Mouse (Mus musculus): ENCODE data around the gene Aifm2. TPM values are rescaled to one million over a fixed set of nuclear protein-coding genes. Genes with fewer than 3 reads are reported as not detected.

Gene Aifm2
- polyA plus RNA-seq, 1 experiment from 2014 or later = 23.1 TPM

DNA sequence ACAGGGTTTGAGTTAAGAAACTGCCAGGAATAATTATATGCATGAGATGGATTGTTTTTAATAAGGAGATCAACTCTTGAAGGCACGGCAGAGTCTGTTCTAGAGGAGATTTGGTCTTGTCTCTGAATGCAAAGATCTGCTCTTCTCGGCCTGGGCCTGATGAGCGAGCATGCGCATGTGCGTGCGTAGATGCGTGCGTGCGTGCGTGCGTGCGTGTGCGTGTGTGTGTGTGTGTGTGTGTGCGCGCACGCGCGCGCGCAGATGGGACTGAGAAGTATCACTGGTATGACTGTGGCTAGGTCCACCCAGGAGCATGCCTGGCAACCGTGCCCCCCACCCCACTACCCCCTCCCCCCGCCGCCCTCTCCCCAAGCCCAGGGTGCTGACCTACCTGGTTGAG, 38.0 kb downstream of the Aifm2 start:
- H3K9me3 ChIP-seq (ENCODE audit: control insufficient read depth, low read length) = no peaks in the 10 kb centered on the region
- no peak overlapping the region for H3K27ac ChIP-seq (replicated peaks in 1 of 2; ENCODE audit: control insufficient read depth in 1 of 2, insufficient read depth in 1 of 2, low read depth in 2 of 2, low read length in 2 of 2)
- H3K27me3 ChIP-seq (ENCODE audit: control insufficient read depth, insufficient read depth, low read length) = no peaks in the 10 kb centered on the region
- peaks cover 56% of the 10 kb centered on the region for H3K36me3 ChIP-seq (ENCODE audit: control insufficient read depth, insufficient read depth, low read length)
- peaks cover 13 to 14% of the 10 kb centered on the region in 2 experiments for H3K4me1 ChIP-seq (ENCODE audit: control insufficient read depth in 2 of 2, insufficient read depth in 2 of 2, low read length in 2 of 2)
- no peak overlapping the region for H3K9ac ChIP-seq (ENCODE audit: low read length)
- H3K4me3 ChIP-seq (ENCODE audit: control insufficient read depth in 1 of 2, insufficient read depth in 1 of 2, low read depth in 1 of 2, low read length in 2 of 2) = no peak overlapping the region
- ATAC-seq (ENCODE audit: insufficient number of reproducible peaks, insufficient read depth, low FRiP score, low read depth) = no peak
- no peak overlapping the region for H3K4me2 ChIP-seq (ENCODE audit: low read length)
- 97% methylated on average over 23 of the region's 23 CpGs for WGBS

GRCm38 (mm10) chr10:61757022-61757421, 42.0 kb downstream of the Aifm2 start:
- 74% methylated on average over 14 of the region's 14 CpGs for WGBS
- ATAC-seq (ENCODE audit: insufficient number of reproducible peaks, insufficient read depth, low FRiP score, low read depth) = 0 out of 2 replicates have a peak, but pooled peaks have one; percentile 56
- peak overlapping the region; percentile 39 to 68; a peak in 3 of 4 replicates for H3K27ac ChIP-seq (replicated peaks in 1 of 2; ENCODE audit: control insufficient read depth in 1 of 2, insufficient read depth in 1 of 2, low read depth in 2 of 2, low read length in 2 of 2)
- H3K9me3 ChIP-seq (ENCODE audit: control insufficient read depth, low read length) = no peaks in the 10 kb centered on the region
- H3K4me2 ChIP-seq (ENCODE audit: low read length) = no peak overlapping the region
- H3K4me1 ChIP-seq (ENCODE audit: control insufficient read depth in 2 of 2, insufficient read depth in 2 of 2, low read length in 2 of 2) = peaks cover 18 to 36% of the 10 kb centered on the region in 2 experiments
- H3K9ac ChIP-seq (ENCODE audit: low read length) = no peak overlapping the region
- peaks cover 24% of the 10 kb centered on the region for H3K36me3 ChIP-seq (ENCODE audit: control insufficient read depth, insufficient read depth, low read length)
- no peak overlapping the region for H3K4me3 ChIP-seq (ENCODE audit: control insufficient read depth in 1 of 2, insufficient read depth in 1 of 2, low read depth in 1 of 2, low read length in 2 of 2)
- no peaks in the 10 kb centered on the region for H3K27me3 ChIP-seq (ENCODE audit: control insufficient read depth, insufficient read depth, low read length)

DNA sequence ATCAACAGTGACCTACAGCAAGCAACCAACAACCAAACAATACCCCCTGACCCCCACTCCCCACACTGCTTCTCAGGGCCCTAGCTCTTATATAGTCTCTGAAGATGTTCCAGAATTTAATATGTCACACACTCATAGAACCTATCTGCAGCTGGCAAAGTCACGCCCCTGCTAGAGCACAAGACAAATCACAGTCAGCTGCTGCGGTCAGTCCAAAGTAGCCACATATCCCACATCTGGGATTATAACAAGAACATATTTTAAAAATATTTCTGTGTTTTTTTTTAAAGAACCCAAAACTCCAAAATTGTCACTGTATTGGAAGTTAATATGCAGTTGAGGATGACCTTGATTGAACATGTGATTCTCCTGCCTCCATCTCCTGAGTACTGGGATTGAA, 43.8 kb downstream of the Aifm2 start:
- H3K4me3 ChIP-seq (ENCODE audit: control insufficient read depth in 1 of 2, insufficient read depth in 1 of 2, low read depth in 1 of 2, low read length in 2 of 2) = no peak overlapping the region
- no peak overlapping the region for H3K4me2 ChIP-seq (ENCODE audit: low read length)
- 0 out of 2 replicates have a peak, but pooled peaks cover 10% of the 10 kb centered on the region for H3K36me3 ChIP-seq (ENCODE audit: control insufficient read depth, insufficient read depth, low read length)
- H3K27ac ChIP-seq (replicated peaks in 1 of 2; ENCODE audit: control insufficient read depth in 1 of 2, insufficient read depth in 1 of 2, low read depth in 2 of 2, low read length in 2 of 2) = peak overlapping the region; percentile 97
- ATAC-seq (ENCODE audit: insufficient number of reproducible peaks, insufficient read depth, low FRiP score, low read depth) = no peak
- H3K9ac ChIP-seq (ENCODE audit: low read length) = no peak overlapping the region
- no peaks in the 10 kb centered on the region for H3K27me3 ChIP-seq (ENCODE audit: control insufficient read depth, insufficient read depth, low read length)
- H3K9me3 ChIP-seq (ENCODE audit: control insufficient read depth, low read length) = no peaks in the 10 kb centered on the region
- H3K4me1 ChIP-seq (ENCODE audit: control insufficient read depth in 2 of 2, insufficient read depth in 2 of 2, low read length in 2 of 2) = peaks cover 18 to 42% of the 10 kb centered on the region in 2 experiments
- 96% methylated on average over 2 of the region's 2 CpGs for WGBS

DNA sequence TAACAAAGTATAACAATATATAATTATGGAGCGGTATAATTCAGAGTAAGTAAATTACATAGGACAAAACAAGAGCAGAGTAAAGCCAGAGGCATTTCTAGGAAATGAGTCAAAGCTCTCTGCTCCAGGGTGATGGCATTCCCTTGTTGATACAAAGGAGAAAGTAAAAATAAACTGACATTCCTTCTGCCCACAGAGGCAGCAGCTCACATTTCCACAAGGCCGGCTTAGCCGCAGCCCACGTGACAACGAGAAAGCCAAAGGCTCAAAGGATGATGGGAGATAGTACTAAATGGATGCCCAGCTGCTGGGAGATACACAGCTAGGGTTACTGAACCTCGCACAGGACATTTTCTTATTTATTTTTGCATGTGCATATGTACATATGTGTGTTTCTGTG, 44.8 kb downstream of the Aifm2 start:
- Histone ChIP-seq H3K27ac (replicated peaks in 1 of 2; ENCODE audit: control insufficient read depth in 1 of 2, insufficient read depth in 1 of 2, low read depth in 2 of 2, low read length in 2 of 2) (peak overlapping the region; percentile 84 to 97), H3K27me3 (ENCODE audit: control insufficient read depth, insufficient read depth, low read length) (no peaks in the 10 kb centered on the region), H3K4me2 (ENCODE audit: low read length) (peak overlapping the region; percentile 44), H3K4me3 (ENCODE audit: control insufficient read depth in 1 of 2, insufficient read depth in 1 of 2, low read depth in 1 of 2, low read length in 2 of 2) (no peak overlapping the region), H3K9ac (ENCODE audit: low read length) (no peak overlapping the region), H3K9me3 (ENCODE audit: control insufficient read depth, low read length) (no peaks in the 10 kb centered on the region), H3K4me1 (ENCODE audit: control insufficient read depth in 2 of 2, insufficient read depth in 2 of 2, low read length in 2 of 2) (peaks cover 23 to 50% of the 10 kb centered on the region in 2 experiments), H3K36me3 (ENCODE audit: control insufficient read depth, insufficient read depth, low read length) (0 out of 2 replicates have a peak, but pooled peaks cover 10% of the 10 kb centered on the region)
- 17% methylated on average over 6 of the region's 6 CpGs for WGBS
- ATAC-seq (ENCODE audit: insufficient number of reproducible peaks, insufficient read depth, low FRiP score, low read depth) = peak; percentile 55

- peak overlapping the region in 1 of 2 experiments; percentile 9; a peak in 1 of 4 replicates for H3K4me3 ChIP-seq (ENCODE audit: control insufficient read depth in 1 of 2, insufficient read depth in 1 of 2, low read depth in 1 of 2, low read length in 2 of 2)
- 7% methylated on average over 8 of the region's 8 CpGs for WGBS
- peak overlapping the region; percentile 58 for H3K4me2 ChIP-seq (ENCODE audit: low read length)
These were observed 49.6 kb downstream of the Aifm2 start for GRCm38 (mm10) chr10:61764689-61765088.

GRCm38 (mm10) chr10:61765558-61765957, 50.5 kb downstream of the Aifm2 start:
- no peaks in the 10 kb centered on the region for H3K9me3 ChIP-seq (ENCODE audit: control insufficient read depth, low read length)
- no peak for ATAC-seq (ENCODE audit: insufficient number of reproducible peaks, insufficient read depth, low FRiP score, low read depth)
- 73% methylated on average over 5 of the region's 5 CpGs for WGBS
- H3K27me3 ChIP-seq (ENCODE audit: control insufficient read depth, insufficient read depth, low read length) = no peaks in the 10 kb centered on the region
- H3K27ac ChIP-seq (replicated peaks in 1 of 2; ENCODE audit: control insufficient read depth in 1 of 2, insufficient read depth in 1 of 2, low read depth in 2 of 2, low read length in 2 of 2) = no peak overlapping the region
- no peak overlapping the region for H3K4me2 ChIP-seq (ENCODE audit: low read length)
- no peaks in the 10 kb centered on the region for H3K36me3 ChIP-seq (ENCODE audit: control insufficient read depth, insufficient read depth, low read length)
- no peak overlapping the region for H3K4me3 ChIP-seq (ENCODE audit: control insufficient read depth in 1 of 2, insufficient read depth in 1 of 2, low read depth in 1 of 2, low read length in 2 of 2)
- peaks cover 5 to 18% of the 10 kb centered on the region in 2 experiments; a peak in 3 of 4 replicates for H3K4me1 ChIP-seq (ENCODE audit: control insufficient read depth in 2 of 2, insufficient read depth in 2 of 2, low read length in 2 of 2)
- H3K9ac ChIP-seq (ENCODE audit: low read length) = no peak overlapping the region

More at GRCm38 (mm10) chr10:61764689-61765088, 49.6 kb downstream of the Aifm2 start:
- H3K27me3 ChIP-seq (ENCODE audit: control insufficient read depth, insufficient read depth, low read length) = no peaks in the 10 kb centered on the region
- H3K4me1 ChIP-seq (ENCODE audit: control insufficient read depth in 2 of 2, insufficient read depth in 2 of 2, low read length in 2 of 2) = peaks cover 8 to 24% of the 10 kb centered on the region in 2 experiments
- H3K9ac ChIP-seq (ENCODE audit: low read length) = peak overlapping the region; percentile 47
- peak; percentile 72 for ATAC-seq (ENCODE audit: insufficient number of reproducible peaks, insufficient read depth, low FRiP score, low read depth)
- H3K9me3 ChIP-seq (ENCODE audit: control insufficient read depth, low read length) = no peaks in the 10 kb centered on the region
- H3K36me3 ChIP-seq (ENCODE audit: control insufficient read depth, insufficient read depth, low read length) = no peaks in the 10 kb centered on the region
- H3K27ac ChIP-seq (replicated peaks in 1 of 2; ENCODE audit: control insufficient read depth in 1 of 2, insufficient read depth in 1 of 2, low read depth in 2 of 2, low read length in 2 of 2) = peak overlapping the region; percentile 72 to 85

DNA sequence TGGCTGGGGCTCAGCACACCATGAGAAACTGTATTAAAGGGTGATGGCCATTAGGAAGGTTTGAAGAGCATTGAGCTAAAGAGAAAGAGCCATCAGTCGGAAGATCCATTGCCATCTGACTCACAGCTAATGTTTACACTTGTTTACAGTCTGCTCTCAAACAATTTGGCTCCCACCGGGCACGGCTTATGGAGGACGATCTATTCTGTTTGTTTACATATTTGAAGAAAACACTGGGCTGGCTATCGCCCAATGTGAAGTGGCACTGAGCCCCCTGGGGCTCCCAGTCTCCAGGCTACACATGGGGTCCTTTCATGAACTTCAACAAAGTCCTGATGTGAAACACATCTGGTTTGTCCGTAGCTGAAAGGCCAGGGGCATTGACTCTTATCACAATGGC, 51.7 kb downstream of the Aifm2 start:
- H3K27ac ChIP-seq (replicated peaks in 1 of 2; ENCODE audit: control insufficient read depth in 1 of 2, insufficient read depth in 1 of 2, low read depth in 2 of 2, low read length in 2 of 2) = no peak overlapping the region
- H3K4me2 ChIP-seq (ENCODE audit: low read length) = no peak overlapping the region
- H3K9ac ChIP-seq (ENCODE audit: low read length) = no peak overlapping the region
- H3K9me3 ChIP-seq (ENCODE audit: control insufficient read depth, low read length) = no peaks in the 10 kb centered on the region
- peaks cover 5 to 18% of the 10 kb centered on the region in 2 experiments; a peak in 3 of 4 replicates for H3K4me1 ChIP-seq (ENCODE audit: control insufficient read depth in 2 of 2, insufficient read depth in 2 of 2, low read length in 2 of 2)
- no peak overlapping the region for H3K4me3 ChIP-seq (ENCODE audit: control insufficient read depth in 1 of 2, insufficient read depth in 1 of 2, low read depth in 1 of 2, low read length in 2 of 2)
- no peak for ATAC-seq (ENCODE audit: insufficient number of reproducible peaks, insufficient read depth, low FRiP score, low read depth)
- no peaks in the 10 kb centered on the region for H3K36me3 ChIP-seq (ENCODE audit: control insufficient read depth, insufficient read depth, low read length)
- WGBS = 68% methylated on average over 6 of the region's 6 CpGs
- H3K27me3 ChIP-seq (ENCODE audit: control insufficient read depth, insufficient read depth, low read length) = no peaks in the 10 kb centered on the region

Measured in heart, embryonic 14.5 days (tissue).